Mouse (Mus musculus) retina, postnatal 1 day (tissue): ENCODE measurements at regions not wholly inside any gene's neighbourhood (a gene's known extent, or its start where the extent isn't known, plus 50 kb on each side); places are given as distances from the start of the nearest gene placed in this dataset.
"Not testable (repeated sequence)": the region's sequence is repeated elsewhere in the genome, so short reads cannot be mapped to it uniquely, and the experiment has no call there.

ENCODE experiments used
- DNase-seq: peaks from one replicate; pipeline ENCODE4 v3.0.0-alpha.2; 2012

DNA sequence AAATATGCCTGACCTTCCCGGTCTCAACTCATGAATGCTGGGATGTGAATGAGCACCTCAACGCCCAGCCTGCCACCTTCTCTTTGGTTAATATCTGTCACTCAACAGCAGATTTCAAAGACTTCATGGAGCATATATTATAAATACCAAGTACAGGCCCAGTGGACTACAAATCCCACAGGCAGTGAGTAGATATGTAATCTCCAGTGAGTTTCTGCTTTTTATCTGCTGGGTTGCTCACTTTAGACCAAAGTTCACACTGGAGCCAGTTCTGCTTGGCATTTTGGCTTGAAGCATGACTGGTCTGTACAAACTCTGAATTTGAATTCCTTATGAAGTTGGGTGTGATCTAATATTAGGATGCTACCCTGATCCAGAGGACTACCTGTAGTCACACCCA, 377.1 kb upstream of the Ngly1 start:
- DNase-seq, result no peak

DNA sequence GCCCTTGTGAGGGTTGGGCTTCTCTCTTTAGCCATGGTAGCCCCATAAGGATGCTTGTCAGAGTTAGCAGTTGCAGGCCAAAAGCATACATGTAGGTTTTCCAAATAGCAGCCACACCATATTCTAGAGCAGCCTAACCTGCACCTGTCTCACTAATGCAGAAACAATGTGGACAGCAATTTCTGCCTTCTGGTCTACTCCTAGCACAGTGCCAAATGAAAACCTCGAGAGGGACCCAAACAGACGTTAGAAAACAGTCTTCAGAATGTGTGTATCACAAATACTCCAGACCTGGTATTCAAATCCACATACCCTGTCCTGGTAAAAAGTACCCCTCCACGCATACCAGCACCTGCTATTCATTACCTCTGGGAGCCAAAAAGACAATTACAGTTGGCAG, 368.9 kb upstream of the Ngly1 start:
- no peak for DNase-seq

DNA sequence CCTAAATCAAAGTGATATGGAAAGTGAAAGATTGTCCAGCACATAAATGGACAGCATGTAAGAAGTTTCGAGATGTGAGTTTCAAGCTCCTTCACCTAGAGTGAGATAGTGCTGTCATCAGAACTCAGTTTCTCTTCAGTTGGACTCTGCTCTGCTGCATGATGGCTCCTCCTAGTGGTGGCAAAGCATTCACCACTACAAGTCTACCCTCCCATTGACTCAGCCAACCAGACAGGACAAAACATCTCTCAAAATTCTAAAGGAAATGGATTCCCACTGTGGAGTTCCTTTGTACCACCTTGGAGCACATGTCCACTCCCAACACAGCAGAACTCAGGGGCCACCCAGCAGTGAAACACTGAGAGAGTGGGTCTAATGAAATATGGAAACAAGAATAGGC, 367.8 kb upstream of the Ngly1 start:
- peak; percentile 16 for DNase-seq

DNA sequence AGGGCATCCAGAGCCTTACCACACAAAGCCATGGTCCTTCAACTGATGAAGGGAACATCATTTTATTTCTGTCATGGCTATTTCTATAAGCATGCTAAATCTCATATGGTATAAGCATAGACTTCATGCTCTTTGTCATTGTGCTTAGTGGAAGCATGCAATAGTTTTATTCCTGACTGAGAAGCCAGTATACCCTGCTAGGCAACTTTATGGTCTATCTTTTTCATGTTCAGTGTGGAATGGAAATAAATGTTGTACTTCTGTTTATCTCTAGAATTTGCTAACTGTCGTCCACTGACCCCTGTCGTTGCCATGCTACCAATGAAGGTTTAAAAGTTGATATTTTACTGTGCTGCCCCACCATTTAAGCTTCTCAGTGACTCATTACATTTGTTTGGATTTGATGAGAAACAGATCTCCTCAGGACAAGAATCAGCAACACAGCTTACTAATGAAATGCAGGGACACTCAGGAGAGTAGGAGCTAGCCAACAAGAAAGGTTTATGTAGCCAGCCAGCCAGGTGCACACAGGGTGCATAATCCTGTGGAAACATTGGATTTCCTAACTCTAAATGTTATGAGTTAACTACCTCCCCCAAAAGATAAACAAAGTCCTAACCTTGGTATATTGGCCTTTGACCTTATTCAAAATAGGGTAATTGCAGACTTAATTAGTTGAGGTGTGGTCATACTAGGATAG, 364.3 kb upstream of the Ngly1 start:
- no peak for DNase-seq

DNA sequence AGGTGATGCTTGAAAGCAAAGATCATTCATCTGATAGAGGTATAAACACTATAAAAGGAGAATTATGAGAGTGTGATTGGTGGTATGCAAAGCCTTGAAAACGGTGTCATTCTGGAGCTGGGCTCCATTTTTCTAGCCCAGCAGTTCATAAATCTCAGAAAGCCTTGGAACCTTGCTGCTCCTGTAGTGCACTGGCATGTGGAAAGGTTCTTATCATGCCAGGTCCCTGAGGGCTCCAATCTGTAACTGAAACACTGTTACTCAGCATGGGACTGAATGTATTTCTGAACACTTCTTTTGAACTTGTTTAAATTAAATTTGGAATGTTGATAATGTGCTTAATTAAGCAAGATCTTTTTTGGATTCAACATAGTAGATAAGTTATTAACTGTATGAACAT, 352.0 kb upstream of the Ngly1 start:
- DNase-seq, result no peak

DNA sequence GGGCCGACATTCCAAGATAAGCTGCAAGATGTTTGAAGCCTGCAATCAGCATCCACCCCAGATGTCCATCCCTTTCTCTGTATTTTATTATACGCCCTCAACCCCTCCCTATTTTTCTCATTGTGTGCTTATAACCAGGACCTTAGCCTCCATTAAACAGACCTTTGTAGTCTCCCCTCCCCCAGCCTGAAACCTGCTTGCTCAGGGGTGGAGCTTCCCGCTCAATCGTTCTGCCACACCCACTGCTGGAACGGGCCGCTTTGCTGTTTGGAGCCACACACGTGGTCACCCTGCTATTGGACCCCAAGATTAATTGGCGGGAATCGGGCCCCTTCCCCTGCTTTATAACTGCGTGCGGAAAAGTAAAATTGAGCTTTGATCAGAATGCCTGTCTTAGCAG, 342.7 kb upstream of the Ngly1 start:
- DNase-seq, result not testable (repeated sequence)

DNA sequence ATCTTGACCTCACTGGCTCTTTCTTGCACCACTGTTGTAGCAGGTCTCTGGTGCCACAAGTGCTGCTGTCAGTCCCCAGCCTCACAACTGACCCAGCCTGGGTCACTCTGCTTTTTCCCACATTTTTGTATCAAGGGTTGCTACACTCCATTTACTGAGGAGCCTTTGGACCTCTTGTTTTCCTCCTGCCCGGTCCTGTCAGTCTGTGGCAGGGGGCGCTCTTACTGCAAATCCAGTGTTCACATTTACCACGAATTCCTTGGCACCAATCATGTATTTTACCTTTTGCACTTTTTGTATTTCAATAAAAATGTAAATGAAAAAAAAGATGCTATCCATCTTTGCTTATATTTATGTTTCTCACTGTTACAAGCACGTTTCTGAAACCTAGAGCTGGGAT, 335.9 kb upstream of the Ngly1 start:
- DNase-seq, result not testable (repeated sequence)

DNA sequence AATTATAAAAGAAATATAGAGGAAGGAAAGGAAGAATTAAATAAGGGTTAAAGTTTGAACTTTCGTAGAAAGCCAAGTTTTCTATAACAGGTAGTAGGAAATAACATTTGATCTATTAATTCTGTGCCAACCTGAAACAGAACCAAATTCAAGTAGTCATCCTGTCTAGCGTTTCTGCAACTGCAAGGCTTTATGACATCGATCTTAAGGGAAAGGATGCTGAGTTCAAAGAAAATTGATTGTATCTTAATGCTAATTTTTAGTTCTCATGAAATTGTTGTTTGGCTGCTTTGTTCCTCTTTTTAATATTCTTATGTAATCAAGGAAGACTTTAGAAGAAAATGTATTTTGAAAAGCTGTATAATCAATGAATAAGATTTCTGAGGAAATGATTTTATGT, 334.9 kb upstream of the Ngly1 start:
- no peak for DNase-seq

DNA sequence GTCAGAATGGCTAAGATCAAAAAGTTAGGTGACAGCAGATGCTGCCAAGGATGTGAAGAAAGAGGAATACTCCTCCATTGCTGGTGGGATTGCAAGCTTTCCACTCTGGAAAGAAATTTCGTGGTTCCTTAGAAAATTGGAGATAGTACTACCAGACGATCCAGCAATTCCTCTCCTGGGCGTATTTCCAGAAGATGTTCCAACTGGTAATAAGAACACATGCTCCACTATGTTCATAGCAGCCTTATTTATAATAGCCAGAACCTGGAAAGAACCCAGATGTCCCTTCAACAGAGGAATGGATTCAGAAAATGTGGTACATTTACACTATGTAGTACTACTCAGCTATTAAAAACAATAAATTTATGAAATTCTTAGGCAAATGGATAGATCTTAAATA, 324.4 kb upstream of the Ngly1 start:
- DNase-seq, result not testable (repeated sequence)

DNA sequence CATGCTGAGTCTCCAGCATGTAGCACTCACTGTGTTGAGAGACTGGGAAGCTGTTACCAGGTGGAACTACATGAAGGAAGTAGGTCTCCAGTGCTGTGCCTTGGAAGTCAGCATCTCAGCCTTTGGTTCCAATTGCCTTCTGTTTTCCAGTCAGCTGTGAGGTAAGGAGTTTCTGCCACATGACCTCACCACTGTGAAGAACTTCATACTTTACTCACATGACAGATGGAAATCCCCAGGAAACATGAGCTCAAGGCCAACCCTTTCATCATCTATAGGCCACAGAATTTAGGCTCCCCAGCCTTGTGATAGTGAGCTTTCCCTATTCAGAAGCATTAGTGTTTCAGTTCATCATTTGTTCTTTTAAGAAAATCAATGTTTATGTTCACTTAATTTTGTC, 314.4 kb upstream of the Ngly1 start:
- no peak for DNase-seq

DNA sequence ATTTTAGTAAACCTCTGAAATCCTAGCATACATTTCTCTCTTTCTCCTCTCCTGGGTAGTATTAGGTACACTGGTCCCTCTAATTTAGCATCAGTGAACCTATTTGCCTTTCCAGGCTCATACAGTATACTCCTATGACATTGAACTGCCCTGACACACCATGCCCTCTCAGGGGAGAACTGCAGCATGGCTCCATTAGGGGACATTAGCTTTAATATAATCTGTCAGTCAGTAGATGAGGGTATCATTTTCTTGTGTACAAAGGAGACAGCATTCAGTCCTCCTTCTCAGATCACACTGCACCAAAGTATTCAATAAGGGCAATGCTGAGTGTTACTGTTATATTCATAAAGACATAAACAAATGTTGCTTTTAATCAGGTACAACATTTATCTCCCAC, 278.8 kb upstream of the Ngly1 start:
- DNase-seq, result peak; percentile 7

DNA sequence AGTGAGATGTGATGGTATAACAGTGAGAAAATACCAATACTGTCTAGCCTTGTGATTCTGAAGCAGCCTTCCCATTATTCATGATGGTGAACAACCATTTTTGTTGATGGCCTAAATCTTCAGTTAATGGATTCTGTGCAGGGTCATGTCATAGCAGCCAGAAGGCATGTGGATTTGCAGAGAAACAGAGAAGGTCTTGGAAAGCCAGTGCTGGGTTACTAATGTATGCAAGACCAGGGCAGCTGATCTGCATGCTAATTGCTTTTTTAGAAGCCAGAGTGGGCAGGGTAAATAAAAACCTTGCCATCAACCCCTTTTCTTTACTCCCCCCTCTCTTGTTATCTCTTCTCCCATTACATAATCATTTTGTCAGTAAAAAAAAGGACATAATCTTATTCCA, 278.3 kb upstream of the Ngly1 start:
- DNase-seq, result no peak

DNA sequence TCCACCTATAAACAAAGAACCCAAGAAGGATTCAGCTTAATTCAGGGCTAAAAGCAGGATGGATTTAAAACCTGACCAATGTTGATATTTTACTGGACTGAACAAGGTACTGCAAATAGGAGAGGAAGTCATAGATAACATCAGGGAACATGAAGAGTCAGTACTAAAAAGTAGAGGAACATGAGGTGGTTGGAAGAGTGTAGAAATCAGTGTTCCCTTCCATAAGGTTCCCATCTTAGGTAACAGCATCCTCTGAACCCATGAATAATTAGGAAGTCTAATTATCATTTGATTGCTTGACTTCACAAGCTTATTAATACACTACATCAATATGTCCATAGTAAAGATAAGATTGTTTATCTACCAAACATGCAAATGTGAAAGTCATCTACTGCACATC, 277.8 kb upstream of the Ngly1 start:
- no peak for DNase-seq

DNA sequence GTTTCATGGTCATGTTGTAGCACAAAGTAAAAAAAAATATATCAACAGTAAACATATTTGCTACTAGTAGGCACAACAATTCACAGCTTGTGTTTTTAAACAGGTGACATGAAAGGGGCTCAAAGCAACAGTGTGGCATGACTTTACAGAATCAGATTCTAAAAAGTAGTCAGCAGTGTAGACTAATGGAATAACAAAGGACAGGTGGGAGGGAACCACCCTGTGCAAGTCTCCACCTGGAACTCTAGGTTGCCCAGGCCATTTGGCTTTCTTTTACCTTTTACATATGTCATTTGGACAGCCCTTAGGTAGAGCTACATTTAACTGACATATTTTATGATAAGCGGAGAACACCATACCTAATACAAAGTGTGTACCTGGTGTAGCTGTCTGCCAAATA, 271.7 kb upstream of the Ngly1 start:
- no peak for DNase-seq

DNA sequence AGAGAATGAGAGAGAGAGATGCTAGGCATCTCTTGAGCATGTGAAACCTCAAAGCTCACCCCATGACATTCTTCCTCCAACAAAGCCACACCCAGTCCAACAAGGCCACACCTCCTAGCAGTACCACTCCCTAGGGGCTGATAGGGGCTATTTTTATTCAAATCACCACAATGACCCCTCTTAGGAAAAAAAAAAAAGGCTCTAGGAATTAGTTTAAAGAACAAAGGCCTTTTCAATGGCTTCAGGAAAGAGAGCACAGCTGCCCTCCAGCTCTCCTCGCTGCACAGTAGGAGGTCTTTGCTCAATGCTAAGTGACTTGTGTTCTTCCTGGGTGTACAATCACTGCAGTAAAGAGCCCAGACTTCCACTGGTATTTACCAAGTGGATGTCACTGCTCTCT, 270.8 kb upstream of the Ngly1 start:
- DNase-seq, result peak; percentile 60

DNA sequence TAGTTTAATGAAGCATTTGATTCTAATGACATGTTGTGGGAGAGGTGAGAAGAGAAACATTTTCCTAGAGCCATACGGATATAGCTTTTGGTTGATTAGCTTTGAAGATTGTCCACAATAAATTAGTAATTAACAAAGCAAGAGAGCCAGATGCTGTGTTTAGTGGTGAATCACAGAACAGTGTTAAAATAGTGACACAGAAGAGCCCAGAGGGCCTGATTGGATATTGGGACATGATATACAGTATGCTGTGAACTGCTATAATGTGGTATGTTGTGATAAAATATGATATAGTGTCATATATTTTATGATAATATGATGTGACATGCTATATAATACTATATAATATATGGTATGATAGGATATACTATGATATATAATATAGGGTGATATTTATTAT, 243.7 kb upstream of the Ngly1 start:
- no peak for DNase-seq

DNA sequence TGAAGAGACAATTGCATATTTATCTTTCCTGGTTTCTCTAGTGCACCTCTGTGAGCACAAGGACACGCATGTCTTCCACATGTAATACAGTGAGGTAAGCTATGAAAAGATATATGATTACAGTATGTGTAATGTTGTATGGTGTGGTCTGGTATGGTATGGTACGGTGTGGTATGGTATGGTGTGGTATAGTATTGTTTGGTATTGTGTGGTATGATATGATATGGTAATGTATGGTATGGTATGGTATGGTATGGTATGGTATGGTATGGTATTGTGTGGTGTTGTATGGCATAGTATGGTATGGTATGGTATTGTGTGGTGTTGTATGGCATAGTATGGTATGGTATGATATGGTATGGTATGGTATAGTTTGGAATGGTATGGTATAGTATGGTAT, 242.1 kb upstream of the Ngly1 start:
- DNase-seq, result no peak

DNA sequence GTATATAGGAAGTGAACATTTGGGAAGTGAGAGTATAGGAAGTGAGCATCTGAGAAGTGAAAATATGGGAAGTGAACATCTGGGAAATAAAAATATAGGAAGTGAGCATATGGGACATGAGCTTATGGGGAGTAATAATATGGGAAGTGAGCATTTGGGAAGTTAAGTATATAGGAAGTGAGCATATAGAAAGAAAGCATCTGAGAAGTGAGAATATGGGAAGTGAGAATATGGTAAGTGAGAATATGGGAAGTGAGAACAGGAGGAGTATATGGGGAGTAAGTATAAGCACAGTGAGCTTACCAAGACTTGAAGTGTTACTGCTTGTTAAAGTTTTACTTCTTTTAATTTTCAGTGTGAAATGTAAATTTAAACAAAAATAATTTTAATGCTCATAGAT, 239.3 kb upstream of the Ngly1 start:
- DNase-seq, result no peak

DNA sequence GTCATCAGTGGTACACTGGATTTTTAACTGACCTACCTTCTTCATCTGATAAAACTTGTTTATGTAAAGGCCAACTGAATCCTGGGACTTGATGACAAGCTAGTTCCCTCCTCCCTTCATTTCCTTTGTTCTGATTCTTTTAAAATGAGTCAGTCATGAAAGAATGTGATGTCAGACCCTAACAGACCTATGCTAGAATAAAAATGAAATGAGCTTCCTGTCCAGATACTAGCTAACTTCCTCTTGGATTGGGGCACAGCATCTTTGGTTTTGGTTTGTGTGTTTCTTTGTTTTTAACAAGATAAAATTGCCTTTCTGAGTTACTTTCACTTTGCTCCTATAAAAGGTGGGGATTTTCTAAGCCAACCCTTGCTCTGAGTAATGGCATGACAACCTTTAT, 225.2 kb upstream of the Ngly1 start:
- no peak for DNase-seq

DNA sequence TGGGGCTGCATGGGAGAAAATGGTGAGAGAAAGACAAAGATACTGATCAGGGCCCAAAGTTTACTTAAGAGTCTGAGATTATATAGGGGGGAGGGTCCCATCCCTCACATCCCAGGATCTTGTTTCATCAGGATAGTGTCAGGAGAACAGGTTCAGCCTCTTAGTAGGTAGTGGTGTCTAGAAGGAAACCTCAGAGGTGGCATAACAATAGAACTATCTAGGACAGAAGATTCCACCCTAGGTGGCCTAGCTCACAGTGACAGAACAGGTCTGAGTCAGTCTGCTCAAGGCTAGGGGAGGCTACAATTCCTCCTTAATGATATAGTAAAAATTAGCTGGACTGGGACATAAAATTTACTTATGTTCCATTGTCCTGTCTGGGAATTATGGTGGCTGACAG, 211.3 kb upstream of the Ngly1 start:
- DNase-seq, result no peak

DNA sequence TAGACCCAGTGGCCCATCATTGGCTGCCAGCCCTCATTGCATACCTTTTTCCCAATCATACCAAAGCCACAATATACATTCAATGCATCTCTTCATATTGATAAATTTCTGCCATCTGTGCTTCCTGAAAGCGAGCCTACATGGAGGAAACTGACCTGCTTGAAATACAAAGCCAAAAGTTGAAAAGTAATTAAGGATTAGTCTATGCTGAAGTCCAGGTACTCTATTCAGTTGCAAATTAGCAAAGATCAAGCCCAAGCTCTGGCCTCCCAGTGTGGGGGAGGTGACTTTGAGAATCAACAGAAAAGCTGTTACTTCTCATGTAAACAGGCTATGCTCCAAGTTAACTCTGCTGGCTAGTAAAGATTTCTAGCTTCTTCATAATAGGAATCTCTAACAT, 210.7 kb upstream of the Ngly1 start:
- DNase-seq, result no peak

DNA sequence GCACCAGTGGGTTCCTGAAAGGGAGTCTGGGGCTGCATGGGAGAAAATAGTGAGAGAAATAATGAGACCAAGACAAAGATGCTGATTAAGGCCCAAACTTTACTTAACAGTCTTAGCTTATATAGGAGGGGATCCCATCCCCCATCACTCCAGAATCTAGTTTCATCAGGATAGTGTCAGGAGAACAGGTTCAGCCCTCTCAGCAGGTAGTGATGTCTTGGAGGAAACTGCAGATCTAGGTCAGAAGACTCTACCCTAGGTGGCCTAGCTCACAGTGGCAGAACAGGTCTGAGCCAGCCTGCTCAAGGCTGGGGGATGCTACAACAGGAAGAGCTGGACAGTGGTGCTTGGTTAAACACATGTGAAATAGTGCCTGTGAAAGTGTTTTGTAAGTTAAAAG, 204.6 kb upstream of the Ngly1 start:
- no peak for DNase-seq

DNA sequence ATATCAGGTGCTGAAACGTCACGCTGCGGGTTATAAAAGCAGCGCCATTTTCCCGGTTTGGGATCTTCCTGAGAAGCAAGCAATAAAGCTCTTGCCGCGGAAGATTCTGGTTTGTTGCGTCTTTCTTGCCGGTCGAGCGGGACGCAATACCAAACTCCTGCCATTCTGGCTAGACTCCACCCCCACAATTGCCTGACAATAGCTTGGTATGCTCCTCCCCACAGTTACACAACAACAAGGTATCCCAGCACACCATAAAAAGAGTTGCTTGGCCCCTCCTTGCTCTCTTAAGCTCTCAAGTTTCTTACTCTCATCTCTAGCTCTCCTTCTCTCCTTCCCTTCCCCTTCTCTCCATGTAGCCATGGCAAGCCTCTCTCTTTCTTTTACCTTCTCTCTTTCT, 176.5 kb upstream of the Ngly1 start:
- DNase-seq, result not testable (repeated sequence)

DNA sequence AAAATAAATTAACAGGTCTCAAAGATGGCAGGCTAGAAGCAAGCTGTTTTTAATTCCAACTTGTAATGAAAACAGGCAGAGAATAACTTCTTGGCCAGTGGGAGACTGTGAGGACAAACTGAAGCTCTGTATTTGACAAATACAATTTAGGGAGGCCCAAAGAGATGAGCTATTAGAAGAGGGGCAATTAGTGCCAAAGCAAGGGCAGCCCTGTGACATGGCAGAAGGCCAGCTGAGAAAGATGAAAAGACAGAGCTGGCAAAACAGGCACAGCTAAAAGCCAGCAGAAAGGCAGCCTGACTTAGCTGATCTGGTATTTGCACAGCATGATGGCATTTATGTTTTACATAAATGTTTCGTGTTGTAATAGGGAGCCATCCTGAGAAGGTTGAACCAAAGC, 175.0 kb upstream of the Ngly1 start:
- no peak for DNase-seq

DNA sequence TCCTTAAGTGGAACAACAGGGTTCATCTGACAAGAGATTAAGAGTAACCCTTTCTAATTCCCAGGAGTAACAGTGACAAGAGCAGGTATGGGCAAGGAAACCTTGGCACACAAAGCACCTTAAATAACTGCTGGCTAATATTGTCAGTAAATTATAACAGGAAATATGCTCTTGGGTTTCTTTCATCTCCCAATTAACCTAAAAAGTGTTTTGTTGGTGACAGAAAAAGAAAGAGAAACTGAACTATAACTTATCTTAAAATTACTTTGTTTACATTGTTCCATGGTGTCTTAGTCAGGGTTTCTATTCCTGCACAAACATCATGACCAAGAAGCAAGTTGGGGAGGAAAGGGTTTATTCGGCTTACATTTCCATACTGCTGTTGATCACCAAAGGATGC, 170.0 kb upstream of the Ngly1 start:
- no peak for DNase-seq

DNA sequence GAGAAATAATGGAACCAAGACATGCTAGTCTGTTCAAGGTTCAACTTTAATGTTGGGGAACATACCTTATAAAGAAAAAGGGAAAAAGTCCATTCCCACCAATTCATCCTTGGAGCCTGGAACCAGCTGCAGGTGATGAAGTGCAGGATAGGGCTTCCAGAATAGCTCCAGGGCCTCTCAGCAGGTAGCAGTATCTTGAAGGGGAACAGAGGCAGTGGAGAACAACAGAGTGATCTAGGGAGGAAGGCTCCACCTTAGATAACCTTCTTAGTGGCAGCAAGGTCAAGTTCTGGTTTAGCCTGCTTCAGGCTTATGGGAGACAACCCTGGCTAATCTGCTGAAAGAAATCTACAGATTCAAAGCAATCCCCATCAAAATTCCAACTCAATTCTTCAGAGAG, 161.8 kb upstream of the Ngly1 start:
- DNase-seq, result not testable (repeated sequence)
